Mouse (Mus musculus): ENCODE measurements around the gene Mrps35.

Mrps35 gene

GRCm38 (mm10) chr6:147042291-147043290 is at the start of gene Mrps35:
Gene Mrps35, plus strand, starts transcription at chr6:147042764.
- peak; percentile 86 to 91 for DNase-seq (ENCODE audit: low spot score in 2 of 2)

- peak; percentile 54 to 73 for DNase-seq (ENCODE audit: low spot score in 2 of 2)
Measured at GRCm38 (mm10) chr6:146994236-146994635, 48.3 kb upstream of the Mrps35 start.

- DNase-seq (ENCODE audit: low spot score in 2 of 2): no peak
Measured at GRCm38 (mm10) chr6:146995391-146995790, 47.2 kb upstream of the Mrps35 start.

GRCm38 (mm10) chr6:146995878-146996277 is 46.7 kb upstream of the Mrps35 start:
- no peak for DNase-seq (ENCODE audit: low spot score in 2 of 2)

- no peak for DNase-seq (ENCODE audit: low spot score in 2 of 2)
Measured at GRCm38 (mm10) chr6:146997006-146997405, 45.6 kb upstream of the Mrps35 start.

- no peak for DNase-seq (ENCODE audit: low spot score in 2 of 2)
Measured at GRCm38 (mm10) chr6:146998710-146999109, 43.9 kb upstream of the Mrps35 start.

- DNase-seq (ENCODE audit: low spot score in 2 of 2): no peak
Measured at GRCm38 (mm10) chr6:146999302-146999701, 43.3 kb upstream of the Mrps35 start.

GRCm38 (mm10) chr6:146999755-147000154 is 42.8 kb upstream of the Mrps35 start:
- DNase-seq (ENCODE audit: low spot score in 2 of 2): no peak

- DNase-seq (ENCODE audit: low spot score in 2 of 2): peak in 1 of 2 experiments; percentile 35
Measured at GRCm38 (mm10) chr6:147008148-147008547, 34.4 kb upstream of the Mrps35 start.

- DNase-seq (ENCODE audit: low spot score in 2 of 2): no peak
Measured at GRCm38 (mm10) chr6:147010358-147010757, 32.2 kb upstream of the Mrps35 start.

- no peak for DNase-seq (ENCODE audit: low spot score in 2 of 2)
Measured at GRCm38 (mm10) chr6:147010811-147011520, 31.6 kb upstream of the Mrps35 start.

- DNase-seq (ENCODE audit: low spot score in 2 of 2): no peak
Measured at GRCm38 (mm10) chr6:147011555-147011954, 31.0 kb upstream of the Mrps35 start.

GRCm38 (mm10) chr6:147011977-147012376 is 30.6 kb upstream of the Mrps35 start:
- DNase-seq (ENCODE audit: low spot score in 2 of 2): no peak

GRCm38 (mm10) chr6:147013546-147013945 is 29.0 kb upstream of the Mrps35 start:
- no peak for DNase-seq (ENCODE audit: low spot score in 2 of 2)

- DNase-seq (ENCODE audit: low spot score in 2 of 2): no peak
Measured at GRCm38 (mm10) chr6:147017906-147018305, 24.7 kb upstream of the Mrps35 start.

- no peak for DNase-seq (ENCODE audit: low spot score in 2 of 2)
Measured at GRCm38 (mm10) chr6:147018364-147018763, 24.2 kb upstream of the Mrps35 start.

GRCm38 (mm10) chr6:147021181-147021580 is 21.4 kb upstream of the Mrps35 start:
- DNase-seq (ENCODE audit: low spot score in 2 of 2): no peak

GRCm38 (mm10) chr6:147022375-147023132 is 20.0 kb upstream of the Mrps35 start:
- DNase-seq (ENCODE audit: low spot score in 2 of 2): no peak

GRCm38 (mm10) chr6:147023133-147023395 is 19.5 kb upstream of the Mrps35 start:
- DNase-seq (ENCODE audit: low spot score in 2 of 2): no peak

- no peak for DNase-seq (ENCODE audit: low spot score in 2 of 2)
Measured at GRCm38 (mm10) chr6:147023568-147023967, 19.0 kb upstream of the Mrps35 start.

- DNase-seq (ENCODE audit: low spot score in 2 of 2): no peak
Measured at GRCm38 (mm10) chr6:147024761-147025160, 17.8 kb upstream of the Mrps35 start.

- no peak for DNase-seq (ENCODE audit: low spot score in 2 of 2)
Measured at GRCm38 (mm10) chr6:147028396-147028795, 14.2 kb upstream of the Mrps35 start.
